Mouse (Mus musculus) cerebellum, adult (tissue): ENCODE results near the gene Macf1.

Experiments used
- ATAC-seq: cut with Nextera tagmentation; 2 replicates; pipeline ENCODE4 v1.9.2; 2017; ENCODE audit warnings: mild to moderate bottlenecking, moderate library complexity, mixed read lengths; ENCODE audit not compliant: insufficient number of reproducible peaks, low FRiP score, low TSS enrichment

Gene Macf1

DNA sequence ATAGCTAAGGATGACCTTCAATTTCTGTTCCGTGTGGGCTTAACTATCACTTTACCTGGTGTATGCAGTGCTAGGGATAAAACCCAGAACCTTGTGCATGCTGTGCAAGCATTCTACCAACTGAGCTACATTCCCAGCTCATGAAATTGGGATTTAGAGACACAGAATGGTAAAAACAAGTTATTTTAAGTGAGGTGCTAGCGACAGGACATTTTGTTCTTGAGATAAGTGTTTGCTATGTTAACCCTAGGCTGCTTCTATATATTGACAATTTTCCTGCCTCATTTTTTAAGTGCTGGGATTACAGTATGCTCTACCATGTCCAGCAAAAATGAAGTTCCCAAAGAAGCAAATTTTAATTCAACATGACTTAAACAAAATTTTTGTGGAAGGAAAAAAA lies 267.3 kb downstream of the Macf1 start:
- no peak for ATAC-seq

DNA sequence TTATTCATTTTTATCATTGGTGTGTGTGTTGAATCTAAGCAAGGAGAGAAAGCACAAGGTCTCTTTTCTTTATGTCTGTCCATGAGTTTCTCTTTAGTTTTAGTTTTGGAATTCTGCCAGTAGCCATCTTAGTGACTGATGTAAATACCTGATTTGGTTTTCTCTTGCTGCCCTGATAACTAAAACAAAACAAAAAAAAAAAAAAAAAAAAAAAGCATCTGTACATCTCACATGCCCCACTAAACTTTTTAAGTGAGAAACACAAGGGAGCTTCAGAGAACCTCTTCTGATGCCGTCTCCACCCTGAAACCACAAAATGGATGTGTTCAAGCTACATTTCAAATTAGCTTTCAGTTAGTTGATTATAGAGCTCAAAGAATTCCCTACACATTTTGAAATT lies 268.6 kb downstream of the Macf1 start:
- no peak for ATAC-seq

DNA sequence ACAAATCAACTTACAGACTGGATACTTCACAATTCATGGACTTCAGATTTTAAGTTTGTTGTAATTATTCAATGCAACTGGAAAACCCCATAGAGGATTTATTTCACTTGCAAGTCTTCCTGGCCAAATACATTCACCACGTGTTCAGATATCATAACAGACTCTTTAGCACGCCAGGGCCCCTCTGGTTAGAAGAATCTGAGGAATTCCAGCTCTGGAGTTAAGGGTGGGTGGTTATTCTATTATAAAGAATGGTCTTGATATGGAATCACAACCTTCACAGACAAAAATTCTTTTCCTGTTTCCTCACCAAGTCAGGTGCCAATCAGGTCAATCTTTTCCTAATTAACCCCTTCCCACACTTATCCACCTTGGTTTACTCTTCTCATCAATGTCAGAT lies 270.3 kb downstream of the Macf1 start:
- ATAC-seq, result no peak

DNA sequence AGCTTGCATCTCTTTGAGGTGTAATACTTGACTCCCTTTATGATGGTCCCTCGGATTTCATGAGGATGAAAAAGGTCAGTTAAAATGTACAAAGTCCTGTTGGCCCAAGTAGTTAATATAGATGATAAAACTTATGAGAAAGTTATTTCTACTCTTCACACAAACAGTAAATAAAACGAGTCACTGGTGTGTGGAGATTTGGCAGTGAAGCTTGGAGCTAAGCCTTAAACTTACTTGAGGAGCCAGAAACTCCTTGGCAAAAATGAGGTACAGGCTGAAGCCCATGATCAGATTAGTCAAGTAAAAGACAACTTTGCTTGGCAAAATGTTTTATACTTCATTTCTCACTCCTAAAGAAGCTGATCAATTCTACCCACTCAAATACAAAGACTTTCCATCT lies 271.2 kb downstream of the Macf1 start:
- ATAC-seq, result no peak

DNA sequence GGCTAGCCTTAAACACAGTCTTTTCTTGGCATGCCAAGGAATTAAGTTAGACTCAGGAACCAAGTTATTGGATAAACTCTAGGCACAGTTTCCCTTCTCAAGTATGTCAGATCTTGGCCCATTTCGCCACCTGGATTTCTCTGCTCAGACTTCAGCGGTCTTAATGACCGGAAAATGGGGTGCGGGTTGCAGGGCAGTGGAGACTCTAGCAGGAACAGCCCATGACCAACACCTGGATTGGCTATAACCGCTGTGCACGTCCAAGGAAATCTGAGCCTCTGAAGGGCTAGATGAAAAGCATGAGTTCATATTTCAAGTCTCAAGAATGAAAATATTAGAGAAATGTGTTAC lies 271.7 kb downstream of the Macf1 start:
- no peak for ATAC-seq

DNA sequence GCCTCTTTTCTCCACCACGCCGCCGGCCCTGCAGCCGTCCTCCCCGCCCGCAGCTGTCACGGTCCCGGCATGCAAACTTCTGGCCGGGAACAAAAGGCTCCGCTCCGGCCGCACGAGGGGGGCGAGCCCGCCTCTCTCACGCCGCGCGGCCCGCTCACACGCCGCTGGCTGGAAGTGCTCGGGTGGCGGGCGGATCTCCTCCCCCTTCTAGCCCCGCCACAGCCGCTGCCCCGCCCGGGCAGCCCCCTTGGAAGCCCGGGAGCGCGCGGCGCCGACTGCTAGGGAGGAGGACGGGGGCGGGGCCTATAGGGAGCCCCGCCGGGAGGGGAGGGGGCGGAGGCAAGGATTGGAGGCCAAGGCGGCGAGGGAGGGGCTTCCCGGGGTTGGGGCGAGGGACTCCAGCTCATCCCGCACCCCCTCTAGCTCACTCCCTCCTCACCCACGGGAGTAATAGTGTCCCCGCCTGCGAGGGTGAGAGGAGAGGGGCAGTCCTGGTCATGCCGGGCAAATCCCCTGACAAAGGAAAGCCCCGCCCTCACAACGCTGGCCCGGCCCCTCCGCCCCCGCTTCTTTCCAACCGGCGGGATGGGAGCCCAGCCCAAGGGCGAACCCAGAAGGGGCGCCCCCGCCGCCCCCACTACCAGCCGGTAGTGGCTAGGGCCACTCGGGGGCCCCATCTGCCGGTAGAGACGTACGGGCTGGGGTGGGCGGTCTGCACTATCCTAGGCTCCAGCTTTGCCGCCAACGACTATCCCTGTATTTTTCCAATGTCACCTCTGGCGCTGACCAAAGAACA lies 272.2 kb downstream of the Macf1 start:
- peak; percentile 37; the same call in 1 of the 2 replicates for ATAC-seq

DNA sequence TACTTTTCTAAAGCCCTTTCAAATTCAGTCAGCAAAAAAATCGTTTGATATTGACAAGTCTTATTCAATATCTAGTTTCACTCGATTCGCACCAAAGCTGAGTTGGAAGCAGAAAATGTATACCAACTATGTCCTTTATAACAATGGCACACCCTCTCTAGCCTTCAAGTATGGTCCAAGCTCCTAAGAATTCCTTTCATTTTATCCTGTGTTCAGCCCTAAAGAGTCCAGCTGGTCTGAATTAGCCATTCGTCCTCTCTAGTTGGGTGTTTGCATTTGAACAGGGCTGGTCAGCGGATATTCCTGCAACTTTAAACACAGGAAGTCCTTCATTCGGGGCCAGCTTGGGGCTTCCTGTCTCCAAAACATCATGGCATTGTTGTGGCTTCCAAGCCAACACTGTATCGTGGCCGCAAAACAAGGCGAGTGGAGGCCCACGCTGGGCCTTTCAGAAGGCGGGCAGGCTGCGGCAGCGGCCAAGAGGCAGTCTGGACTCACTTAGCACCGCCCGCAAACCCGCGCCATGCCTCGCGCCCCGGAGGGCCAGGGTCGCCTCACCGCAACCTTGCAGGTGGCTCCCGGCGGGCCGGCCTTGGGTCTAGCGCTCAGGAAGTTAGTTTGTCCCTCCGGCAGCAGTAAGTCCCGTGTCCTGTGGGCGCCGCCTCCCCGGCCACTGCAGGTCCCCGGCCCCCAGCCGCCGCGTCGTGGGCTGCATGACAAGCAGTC lies 273.0 kb downstream of the Macf1 start:
- ATAC-seq, result 0 out of 2 replicates have a peak, but pooled peaks have one; percentile 16

DNA sequence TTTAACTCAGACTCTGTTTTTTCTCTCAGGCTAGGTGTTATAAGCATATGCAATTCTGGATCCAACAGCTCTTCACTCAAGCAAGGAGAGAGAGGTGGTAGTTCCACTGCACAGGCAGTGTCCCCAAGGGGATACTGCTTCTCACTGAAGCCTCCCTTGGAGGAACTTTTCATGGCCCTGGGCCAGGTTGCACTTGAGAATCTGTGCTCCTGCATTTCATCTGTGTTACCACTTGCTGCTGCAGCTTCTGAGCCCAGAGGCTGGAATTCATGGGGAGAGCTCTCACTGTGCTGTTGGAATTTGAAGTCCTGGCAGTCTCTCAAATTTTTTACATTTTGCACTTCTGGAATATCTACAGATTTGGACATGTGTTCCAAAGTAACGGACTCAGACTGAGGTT lies 274.4 kb downstream of the Macf1 start:
- ATAC-seq, result no peak

DNA sequence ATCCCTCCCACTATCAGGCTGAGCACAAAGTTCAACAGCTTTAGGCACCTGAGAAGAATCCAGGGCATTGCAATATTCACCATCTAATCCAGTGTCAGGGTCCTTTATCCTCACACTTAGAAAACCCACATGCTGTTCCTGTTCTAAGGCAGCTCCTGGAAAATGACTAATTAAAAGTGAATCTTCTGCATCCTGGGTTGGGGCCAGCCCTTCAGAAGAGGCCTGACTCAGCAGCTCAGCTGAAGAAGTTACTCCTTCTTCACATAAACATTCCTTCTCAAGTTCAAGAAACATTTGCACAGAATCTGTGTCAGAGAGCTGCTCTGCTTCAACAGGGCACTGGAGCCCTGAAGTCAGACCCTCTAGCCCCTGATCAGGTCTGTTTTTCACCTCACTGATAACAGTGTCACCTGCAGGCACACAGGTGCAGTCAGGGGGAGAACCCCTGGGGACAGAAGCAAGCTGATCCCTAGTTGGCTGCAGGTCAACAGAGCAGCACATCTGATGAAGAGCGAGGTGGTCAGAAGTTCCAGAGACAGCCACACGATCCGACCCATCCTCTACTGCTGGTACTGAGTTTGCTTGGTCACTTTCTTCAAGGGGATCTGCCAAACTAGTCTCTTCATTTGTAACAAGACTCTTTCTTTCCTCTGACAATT lies 275.0 kb downstream of the Macf1 start:
- ATAC-seq, result no peak

DNA sequence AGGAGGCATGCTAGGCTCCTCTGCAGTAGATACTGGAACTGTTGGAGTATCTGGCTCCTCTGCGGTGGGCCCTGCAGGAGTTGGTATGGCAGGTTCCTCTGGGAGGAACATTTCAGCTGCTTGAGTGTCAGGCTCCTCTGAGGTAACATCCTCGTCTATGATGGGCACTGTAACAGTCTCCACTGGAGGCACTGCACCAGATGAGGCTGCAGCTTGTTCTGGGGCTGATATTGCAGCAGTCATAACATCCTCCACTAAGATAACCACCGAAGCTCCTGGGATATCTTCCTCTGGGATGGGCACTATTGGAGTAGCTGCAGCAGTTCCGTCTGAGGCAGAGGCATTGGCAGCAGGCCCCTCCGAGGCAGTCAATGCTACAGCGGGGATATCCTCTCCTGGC lies 276.4 kb downstream of the Macf1 start:
- no peak for ATAC-seq

DNA sequence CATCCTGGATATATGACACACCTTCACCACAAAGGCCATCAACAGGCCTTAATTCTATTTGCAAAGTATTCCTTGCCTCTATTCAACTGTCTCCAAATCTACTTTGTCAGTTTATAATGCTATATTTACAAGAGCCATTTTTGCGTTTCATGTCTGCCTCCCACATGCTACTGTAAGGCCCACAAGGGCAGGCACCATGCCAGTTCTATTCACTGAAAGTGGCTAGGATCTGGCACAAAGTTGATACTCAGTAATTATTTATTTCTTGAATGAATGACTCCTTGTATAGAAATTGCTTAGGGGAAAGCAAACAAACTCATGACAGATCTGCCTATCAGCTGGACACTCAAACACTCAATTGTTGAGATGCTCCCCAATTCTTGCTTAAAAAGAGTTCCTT lies 280.1 kb downstream of the Macf1 start:
- no peak for ATAC-seq

DNA sequence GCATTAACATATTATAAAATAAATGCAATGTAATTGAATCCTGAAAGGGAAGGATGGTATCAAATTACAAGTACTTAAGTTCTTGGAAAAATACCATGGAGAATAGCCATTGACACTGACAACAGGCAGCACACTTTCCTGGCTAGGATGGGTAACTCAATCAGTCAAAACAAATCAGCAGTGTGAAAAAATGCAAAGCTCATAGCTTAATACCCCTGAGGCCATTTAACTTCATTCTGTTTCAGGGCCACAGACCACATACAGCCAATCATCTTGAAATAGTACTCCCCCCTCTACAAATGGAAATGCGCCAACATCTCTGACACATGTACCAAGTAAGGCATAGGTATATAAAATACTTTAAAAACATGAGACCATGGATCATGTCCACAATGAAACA lies 281.9 kb downstream of the Macf1 start:
- ATAC-seq, result no peak

DNA sequence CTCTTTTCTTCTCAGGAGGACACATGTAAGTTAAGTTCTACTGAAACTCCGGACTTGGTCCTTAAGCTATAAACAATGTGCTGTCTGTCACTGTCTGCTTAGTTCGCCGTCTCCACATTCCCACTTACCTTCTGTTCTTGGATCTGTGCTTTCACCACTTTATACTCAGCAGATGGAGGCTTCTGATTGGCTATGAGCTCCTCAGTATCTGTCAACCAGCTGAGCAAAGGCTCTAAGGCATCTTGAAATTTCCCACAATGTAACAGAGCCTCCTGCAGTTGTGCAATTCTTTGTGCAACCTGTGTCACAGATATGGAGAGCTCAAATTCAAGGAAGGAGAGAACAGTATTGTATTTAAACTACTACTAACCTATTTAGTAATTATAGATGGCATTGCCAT lies 282.9 kb downstream of the Macf1 start:
- ATAC-seq, result no peak

DNA sequence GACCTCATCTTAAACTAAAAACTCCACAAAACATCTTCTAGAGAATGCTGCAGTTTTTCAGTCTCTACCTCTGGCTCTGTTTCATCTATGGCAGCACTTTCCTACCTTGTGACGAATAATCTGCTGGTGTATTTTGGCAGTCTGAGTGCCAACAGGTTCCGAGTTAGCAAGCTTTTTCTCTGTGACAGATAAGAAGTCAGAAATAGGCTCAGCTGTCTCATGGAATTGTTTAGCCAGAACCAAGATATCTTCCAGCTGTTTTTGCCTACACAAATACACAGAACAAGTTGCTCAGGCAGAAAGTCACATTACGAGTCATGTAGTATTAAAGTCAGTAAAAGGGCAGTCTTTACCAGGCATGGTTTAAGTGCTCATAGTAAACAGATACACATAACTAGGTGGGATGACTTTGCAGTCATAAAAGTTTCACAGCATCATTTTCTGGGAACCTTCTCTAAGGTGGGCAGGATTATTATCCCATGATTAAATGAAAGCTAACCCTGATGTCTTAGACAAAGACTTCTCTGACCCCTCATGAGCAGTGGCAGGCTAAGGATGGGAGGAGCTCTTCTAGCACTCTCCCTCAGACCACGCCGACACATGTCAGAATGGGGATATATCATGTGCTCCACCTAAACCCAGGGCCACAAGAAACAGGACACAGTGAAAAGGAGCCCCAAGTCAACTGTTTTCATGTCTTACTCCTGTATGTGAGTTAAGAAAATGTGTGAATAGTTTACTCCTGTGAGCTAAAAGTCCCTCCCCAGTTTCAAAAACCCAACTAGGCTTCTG lies 286.3 kb downstream of the Macf1 start:
- ATAC-seq, result no peak

DNA sequence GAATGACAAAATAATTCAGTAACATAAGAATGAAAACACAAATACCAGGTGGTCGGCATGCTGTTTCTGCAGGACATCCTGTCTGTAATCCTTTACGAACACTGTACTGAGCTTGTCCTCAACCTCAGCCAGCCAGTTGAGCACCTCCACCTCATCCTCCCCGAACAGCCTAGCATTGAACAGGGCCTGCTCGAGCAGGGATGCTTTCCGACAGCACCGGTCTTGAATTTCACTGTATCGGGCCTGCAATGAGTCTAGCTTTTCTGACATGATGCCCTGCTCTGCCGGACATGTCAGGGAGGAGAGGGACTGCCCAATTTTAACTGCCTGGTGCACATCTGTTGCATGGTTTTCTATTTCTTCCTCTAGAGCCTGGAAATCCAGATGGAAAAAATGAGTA lies 287.1 kb downstream of the Macf1 start:
- ATAC-seq, result no peak

DNA sequence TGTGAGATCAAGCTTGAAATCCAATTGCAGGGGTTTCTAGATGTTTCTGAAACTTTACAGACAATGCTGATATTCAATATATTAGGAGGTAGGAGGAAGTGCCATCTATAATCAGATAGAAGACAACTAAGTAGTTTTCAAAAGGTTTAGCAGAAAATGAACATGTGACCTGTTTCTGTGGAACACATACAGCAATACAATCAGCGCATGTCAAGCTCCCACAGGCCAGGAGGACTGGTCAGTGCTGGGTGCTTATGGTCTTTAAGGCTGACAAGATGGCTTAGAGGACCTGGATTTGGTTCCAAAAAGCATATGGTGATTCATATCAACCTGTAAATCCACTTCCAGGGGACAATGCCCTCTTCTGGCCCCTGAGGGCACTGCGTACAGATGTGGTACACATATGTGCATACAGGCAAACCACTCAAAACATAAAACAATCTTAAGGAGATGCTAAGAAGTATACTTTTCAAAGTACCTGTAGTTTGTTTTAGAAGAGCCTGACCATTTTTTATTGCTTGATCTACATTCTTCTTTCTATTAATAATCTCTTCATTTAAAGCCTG lies 288.6 kb downstream of the Macf1 start:
- ATAC-seq, result no peak

DNA sequence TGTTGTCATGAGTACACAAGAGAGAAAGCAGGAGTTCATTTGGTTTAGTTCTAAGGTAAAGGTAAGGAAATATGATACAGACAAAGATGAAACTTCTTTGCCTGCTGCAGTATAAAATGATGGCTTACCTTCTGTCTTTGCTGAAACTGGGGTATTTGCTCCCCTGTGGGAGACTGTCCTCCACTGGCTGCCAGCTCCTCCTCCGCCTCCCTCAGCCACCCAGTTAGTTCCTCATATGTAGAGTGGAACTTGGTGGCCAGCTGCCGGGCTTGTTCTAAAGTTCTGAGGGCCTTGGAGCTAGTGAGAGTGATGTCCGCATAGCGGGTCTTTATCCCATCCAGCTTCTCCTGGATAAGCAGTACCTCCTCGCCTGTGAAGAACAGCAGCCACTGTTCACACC lies 289.3 kb downstream of the Macf1 start:
- no peak for ATAC-seq

DNA sequence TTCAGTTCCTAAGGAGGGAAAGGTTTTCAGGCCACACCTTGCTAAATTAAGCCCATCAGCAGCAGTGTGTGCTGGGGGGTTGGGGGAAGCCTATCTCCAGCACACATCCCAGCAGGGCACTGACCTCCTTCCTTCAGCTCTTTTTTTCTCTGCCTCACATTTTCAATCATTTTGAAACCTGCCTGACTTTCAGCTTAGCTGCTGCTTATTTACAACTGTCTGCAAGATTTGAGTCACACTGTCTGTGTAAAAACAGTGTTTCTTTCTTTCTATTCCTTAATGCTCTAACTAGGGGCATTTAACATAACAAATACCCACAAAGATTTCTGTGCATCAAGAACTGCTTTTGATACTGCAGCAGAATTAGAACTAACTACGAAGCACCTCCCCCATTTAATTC lies 289.9 kb downstream of the Macf1 start:
- no peak for ATAC-seq

DNA sequence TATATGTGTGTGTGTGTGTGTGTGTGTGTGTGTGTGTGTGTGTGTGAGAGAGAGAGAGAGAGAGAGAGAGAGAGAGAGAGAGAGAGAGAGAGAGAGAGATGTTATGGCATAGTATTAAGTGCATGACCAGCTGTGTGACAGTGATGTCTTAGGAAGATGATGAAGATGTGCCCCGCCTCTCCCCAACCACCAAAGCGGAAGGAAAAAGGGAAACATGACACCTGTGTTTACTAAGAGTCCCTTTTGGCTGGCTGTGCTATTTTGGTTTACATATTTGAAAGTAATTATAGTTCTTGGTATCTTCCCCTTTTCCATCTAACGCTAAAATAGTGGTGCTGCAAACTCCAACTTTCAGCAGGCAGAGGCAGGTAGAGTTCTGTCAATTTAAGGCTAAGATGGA lies 291.2 kb downstream of the Macf1 start:
- no peak for ATAC-seq

DNA sequence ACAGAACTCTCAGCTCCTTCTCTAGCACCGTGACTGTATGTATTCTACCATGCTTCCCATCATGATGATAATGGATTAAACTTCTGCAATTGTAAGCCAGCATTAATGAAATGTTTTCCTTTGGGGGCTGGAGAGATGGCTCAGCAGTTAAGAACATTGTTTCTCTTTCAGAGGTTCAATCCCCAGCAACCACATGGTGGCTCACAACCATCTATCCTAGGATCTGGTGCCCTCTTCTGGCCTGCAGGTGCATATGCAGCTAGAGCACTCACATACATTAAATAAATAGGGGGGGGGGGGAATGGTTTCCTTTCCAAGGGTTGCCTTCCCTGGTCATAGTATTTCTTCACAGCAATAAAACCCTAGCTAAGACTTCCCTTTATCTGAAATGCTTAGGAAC lies 292.0 kb downstream of the Macf1 start:
- no peak for ATAC-seq
